Mouse (Mus musculus) midbrain, embryonic 16.5 days (tissue): ENCODE results near the gene Mycl. TPM values are rescaled to one million over a fixed set of nuclear protein-coding genes. Genes with fewer than 3 reads are reported as not detected.
"Not testable (repeated sequence)": the region's sequence is repeated elsewhere in the genome, so short reads cannot be mapped to it uniquely, and the experiment has no call there.

Experiments
- ATAC-seq: fragments of 200-750 bp; cut with Nextera tagmentation; 2 replicates; pipeline ENCODE4 v1.8.0; 2017; ENCODE audit warnings: moderate TSS enrichment
- H3K27ac ChIP-seq: fragments of 300-500 bp; sonication (generic); 2 replicates; pipeline ENCODE4 v1.5.1; 2014; ENCODE audit warnings: mild to moderate bottlenecking, low read length, mixed read lengths
- H3K27me3 ChIP-seq: fragments of 300-500 bp; sonication (generic); 2 replicates; pipeline ENCODE4 v1.6.1; 2014; ENCODE audit warnings: low read depth, low read length, mixed read lengths; ENCODE audit not compliant: control insufficient read depth, insufficient read depth
- H3K36me3 ChIP-seq: fragments of 300-500 bp; sonication (generic); 2 replicates; pipeline ENCODE4 v1.6.1; 2014; ENCODE audit warnings: mild to moderate bottlenecking, low read length, moderate library complexity, mixed read lengths; ENCODE audit not compliant: control insufficient read depth, insufficient read depth
- H3K4me1 ChIP-seq: fragments of 300-500 bp; sonication (generic); 2 replicates; pipeline ENCODE4 v1.6.1; 2014; ENCODE audit warnings: mild to moderate bottlenecking, low read length, mixed read lengths; ENCODE audit not compliant: control insufficient read depth, insufficient read depth
- H3K4me2 ChIP-seq: fragments of 300-500 bp; sonication (generic); 2 replicates; pipeline ENCODE4 v1.6.1; 2014; ENCODE audit warnings: mild to moderate bottlenecking, low read length, mixed read lengths
- H3K4me3 ChIP-seq: fragments of 300-500 bp; sonication (generic); 2 replicates; pipeline ENCODE4 v1.5.1; 2014; ENCODE audit warnings: low read depth, mild to moderate bottlenecking, low read length, moderate library complexity, mixed read lengths
- H3K9ac ChIP-seq: fragments of 300-500 bp; sonication (generic); 2 replicates; pipeline ENCODE4 v1.6.1; 2014; ENCODE audit warnings: low read depth, low read length, mixed read lengths
- H3K9me3 ChIP-seq: fragments of 300-500 bp; sonication (generic); replicated peaks from 2 replicates; pipeline ENCODE4 v1.6.1; 2014; ENCODE audit warnings: mild to moderate bottlenecking, low read length, mixed read lengths; ENCODE audit not compliant: control insufficient read depth, poor library complexity, severe bottlenecking
- WGBS: fragments of 180-500 bp; shearing (Covaris S2); extraction: QIAGEN DNeasy Blood & Tissue Kit; methylation state at CpG from one replicate; pipeline ENCODE4 v1.1.7; 2014; 5-methylcytosine and 5-hydroxymethylcytosine counted together
- polyA plus RNA-seq: library from polyadenylated mRNA; unstranded; fragments of >200 nt; fragmentation: Nextera tagmentation; extraction: Ambion mirVana; gene quantifications from 2 replicates; pipeline ENCODE4 v1.2.1, GENCODE M21; 2015

The Mycl gene
- polyA plus RNA-seq, 1 experiment from 2014 or later: 58.9 TPM

- Histone ChIP-seq H3K9ac (no peak overlapping the region), H3K4me2 (no peak overlapping the region), H3K27me3 (peaks cover 1% of the 10 kb centered on the region; the same call in 1 of the 2 replicates), H3K36me3 (no peaks in the 10 kb centered on the region), H3K9me3 (0 out of 2 replicates have a peak, but pooled peaks cover 3% of the 10 kb centered on the region), H3K4me3 (no peak overlapping the region), H3K27ac (no peak overlapping the region), H3K4me1 (0 out of 2 replicates have a peak, but pooled peaks cover 4% of the 10 kb centered on the region)
- no peak for ATAC-seq
- 87% methylated on average over 4 of the region's 4 CpGs for WGBS
Measured at GRCm38 (mm10) chr4:122987421-122987820, 8.0 kb upstream of the Mycl start.

- ATAC-seq, H3K27ac ChIP-seq, H3K4me1 ChIP-seq, H3K9ac ChIP-seq, H3K4me3 ChIP-seq, H3K4me2 ChIP-seq, H3K9me3 ChIP-seq, H3K27me3 ChIP-seq, H3K36me3 ChIP-seq: not testable (repeated sequence)
- 72% methylated on average over 3 of the region's 3 CpGs for WGBS
Measured at GRCm38 (mm10) chr4:122988004-122988403, 7.4 kb upstream of the Mycl start.

- ATAC-seq: no peak
- 71% methylated on average over 1 of the region's 1 CpGs for whole genome bisulfite sequencing
- no peak overlapping the region for H3K27ac ChIP-seq
Measured at GRCm38 (mm10) chr4:122991177-122991576, 4.3 kb upstream of the Mycl start.

GRCm38 (mm10) chr4:122992276-122992675, 3.2 kb upstream of the Mycl start:
- Histone ChIP-seq H3K9ac (no peak overlapping the region), H3K36me3 (no peaks in the 10 kb centered on the region), H3K9me3 (0 out of 2 replicates have a peak, but pooled peaks cover 3% of the 10 kb centered on the region), H3K27ac (no peak overlapping the region), H3K4me1 (peaks cover 10% of the 10 kb centered on the region), H3K27me3 (no peaks in the 10 kb centered on the region), H3K4me3 (no peak overlapping the region), H3K4me2 (no peak overlapping the region)
- WGBS: 76% methylated on average over 3 of the region's 3 CpGs
- no peak for ATAC-seq

More at GRCm38 (mm10) chr4:122991177-122991576, 4.3 kb upstream of the Mycl start:
- H3K9me3 ChIP-seq: 0 out of 2 replicates have a peak, but pooled peaks cover 3% of the 10 kb centered on the region
- H3K27me3 ChIP-seq: no peaks in the 10 kb centered on the region
- H3K4me1 ChIP-seq: peaks cover 10% of the 10 kb centered on the region
- H3K4me2 ChIP-seq: no peak overlapping the region
- H3K36me3 ChIP-seq: no peaks in the 10 kb centered on the region
- no peak overlapping the region for H3K9ac ChIP-seq
- no peak overlapping the region for H3K4me3 ChIP-seq

- no peak for ATAC-seq
- Histone ChIP-seq H3K9me3 (no peaks in the 10 kb centered on the region), H3K4me3 (peak overlapping the region; percentile 86), H3K4me1 (peaks cover 35% of the 10 kb centered on the region), H3K4me2 (peak overlapping the region; percentile 79), H3K9ac (peak overlapping the region; percentile 92), H3K27me3 (no peaks in the 10 kb centered on the region), H3K27ac (peak overlapping the region; percentile 97), H3K36me3 (peaks cover 4% of the 10 kb centered on the region)
- WGBS: under 1% methylated on average over 32 of the region's 32 CpGs
Measured at GRCm38 (mm10) chr4:122996221-122996617, 767 bp downstream of the Mycl start.

GRCm38 (mm10) chr4:122996618-122997381, 1.3 kb downstream of the Mycl start:
- Histone ChIP-seq H3K4me1 (peaks cover 40% of the 10 kb centered on the region), H3K9ac (peak overlapping the region; percentile 92), H3K27ac (peak overlapping the region; percentile 97), H3K27me3 (no peaks in the 10 kb centered on the region), H3K4me3 (peak overlapping the region; percentile 86), H3K9me3 (no peaks in the 10 kb centered on the region), H3K4me2 (peak overlapping the region; percentile 79), H3K36me3 (peaks cover 10% of the 10 kb centered on the region)
- WGBS: under 1% methylated on average over 45 of the region's 47 CpGs
- no peak for ATAC-seq

- peak overlapping the region; percentile 74 for H3K9ac ChIP-seq
- ATAC-seq: peak; percentile 73
- no peaks in the 10 kb centered on the region for H3K9me3 ChIP-seq
- peak overlapping the region; percentile 90 for H3K27ac ChIP-seq
- peaks cover 40% of the 10 kb centered on the region for H3K4me1 ChIP-seq
- under 1% methylated on average over 12 of the region's 12 CpGs for WGBS
- peaks cover 13% of the 10 kb centered on the region for H3K36me3 ChIP-seq
- no peaks in the 10 kb centered on the region for H3K27me3 ChIP-seq
- peak overlapping the region; percentile 79 for H3K4me2 ChIP-seq
- peak overlapping the region; percentile 86 for H3K4me3 ChIP-seq
Measured at GRCm38 (mm10) chr4:122998537-122999262, 3.2 kb downstream of the Mycl start.

GRCm38 (mm10) chr4:122999263-122999691, 3.8 kb downstream of the Mycl start:
- 1% methylated on average over 4 of the region's 4 CpGs for WGBS
- no peak for ATAC-seq
- Histone ChIP-seq H3K27ac (peak overlapping the region; percentile 90), H3K36me3 (peaks cover 13% of the 10 kb centered on the region), H3K9ac (peak overlapping the region; percentile 74), H3K4me1 (peaks cover 39% of the 10 kb centered on the region), H3K4me3 (peak overlapping the region; percentile 86), H3K4me2 (peak overlapping the region; percentile 79), H3K9me3 (no peaks in the 10 kb centered on the region), H3K27me3 (no peaks in the 10 kb centered on the region)

GRCm38 (mm10) chr4:123000130-123000529, 4.7 kb downstream of the Mycl start:
- H3K27ac ChIP-seq: peak overlapping the region; percentile 90
- H3K9me3 ChIP-seq: no peaks in the 10 kb centered on the region
- 18% methylated on average over 14 of the region's 14 CpGs for WGBS
- H3K9ac ChIP-seq: peak overlapping the region; percentile 74; the same call in 1 of the 2 replicates
- ATAC-seq: no peak
- H3K27me3 ChIP-seq: no peaks in the 10 kb centered on the region
- peak overlapping the region; percentile 86 for H3K4me3 ChIP-seq
- peaks cover 35% of the 10 kb centered on the region for H3K4me1 ChIP-seq
- H3K36me3 ChIP-seq: peaks cover 13% of the 10 kb centered on the region
- peak overlapping the region; percentile 79 for H3K4me2 ChIP-seq
